Mouse (Mus musculus) neutrophil, adult 5-6 weeks (primary cell): ENCODE results near the gene Fcor. TPM values are rescaled to one million over a fixed set of nuclear protein-coding genes. Genes with fewer than 3 reads are reported as not detected.
A peak's percentile ranks its signal among the peaks of the same experiment; 100 is the strongest.

Source experiments
- ATAC-seq: fragments of 151-379, 151-347 bp; 2 replicates; pipeline ENCODE4 v1.8.0; 2017; ENCODE audit warnings: mild to moderate bottlenecking, moderate TSS enrichment; ENCODE audit not compliant: insufficient number of reproducible peaks, poor library complexity, low FRiP score, severe bottlenecking; ENCODE audit errors: extremely low read depth
- total RNA-seq: library from RNA; stranded (forward); fragments of 200-1000 nt; gene quantifications from 2 replicates; pipeline ENCODE4 v1.2.3, GENCODE M21; 2017

Gene Fcor
- total RNA-seq, 1 experiment from 2014 or later: not detected

GRCm38 (mm10) chr8:3676993-3677579 lies 4.9 kb upstream of the Fcor start:
- ATAC-seq: no peak

GRCm38 (mm10) chr8:3676131-3676992 lies 4.2 kb upstream of the Fcor start, which contains the start of gene Trappc5:
Gene Trappc5 (plus strand): TSS chr8:3676299.
- peak; percentile 74 for ATAC-seq

- no peak for ATAC-seq
These were observed 2.5 kb upstream of the Fcor start for GRCm38 (mm10) chr8:3674671-3675070.

GRCm38 (mm10) chr8:3670388-3670787 lies 1.8 kb downstream of the Fcor start:
- ATAC-seq: peak; percentile 69

- ATAC-seq: no peak
These were observed 6.7 kb downstream of the Fcor start, which contains the start of gene Mcemp1 for GRCm38 (mm10) chr8:3665507-3665906. Gene Mcemp1 (plus strand): TSS chr8:3665754.

- peak; percentile 88 for ATAC-seq
These were observed 7.8 kb downstream of the Fcor start for GRCm38 (mm10) chr8:3664405-3664804.

- ATAC-seq: peak; percentile 49
These were observed 11.3 kb downstream of the Fcor start for GRCm38 (mm10) chr8:3660889-3661288.

GRCm38 (mm10) chr8:3656725-3657381 lies 15.3 kb downstream of the Fcor start:
- no peak for ATAC-seq

GRCm38 (mm10) chr8:3655526-3655925 lies 16.6 kb downstream of the Fcor start, which contains the start of gene Retn:
Gene Retn (plus strand): TSS chr8:3655770.
- no peak for ATAC-seq

GRCm38 (mm10) chr8:3654726-3655508 lies 17.2 kb downstream of the Fcor start:
- no peak for ATAC-seq

- ATAC-seq: no peak
These were observed 19.3 kb downstream of the Fcor start for GRCm38 (mm10) chr8:3652845-3653244.

- no peak; the same call in 1 of the 2 replicates for ATAC-seq
These were observed 23.2 kb downstream of the Fcor start for GRCm38 (mm10) chr8:3648990-3649389.

- ATAC-seq: no peak
These were observed 23.9 kb downstream of the Fcor start for GRCm38 (mm10) chr8:3648268-3648667.

GRCm38 (mm10) chr8:3647561-3647960 lies 24.6 kb downstream of the Fcor start:
- ATAC-seq: no peak

- no peak for ATAC-seq
These were observed 25.2 kb downstream of the Fcor start for GRCm38 (mm10) chr8:3646824-3647531.

GRCm38 (mm10) chr8:3645804-3646203 lies 26.4 kb downstream of the Fcor start:
- ATAC-seq: peak; percentile 97

- no peak for ATAC-seq
These were observed 40.7 kb downstream of the Fcor start for GRCm38 (mm10) chr8:3631478-3631875.
